Mouse (Mus musculus) CH12F3 (cell line): ENCODE results near the gene Sfn.

Experiments
- in situ Hi-C: fragments of 300-500 bp; cut with MboI; formaldehyde crosslinking; loops from 2 replicates; pipeline ENCODE4 v1.14.3; 2020; ENCODE audit warnings: low sequenced_read_pairs

Sfn gene

GRCm38 (mm10) chr4:133584059-133584951 lies 17.7 kb downstream of the Sfn start, which contains the start of gene Gpn2:
Gene Gpn2 (plus strand): TSS chr4:133584362.
- in situ Hi-C loops, result loop anchor here (10.0 kb wide), 1 partner anchor 240 kb away; no protein-coding TSS in a partner anchor

- in situ Hi-C loops, result loop anchor here (10.0 kb wide), 1 partner anchor 241 kb away; no protein-coding TSS in a partner anchor
Observed at GRCm38 (mm10) chr4:133583690-133584058, 18.3 kb downstream of the Sfn start.

- in situ Hi-C loops, result no loop called here
Observed at GRCm38 (mm10) chr4:133577983-133578382, 24.0 kb downstream of the Sfn start.

GRCm38 (mm10) chr4:133574843-133575202 lies 27.1 kb downstream of the Sfn start:
- in situ Hi-C loops, result no loop called here

DNA sequence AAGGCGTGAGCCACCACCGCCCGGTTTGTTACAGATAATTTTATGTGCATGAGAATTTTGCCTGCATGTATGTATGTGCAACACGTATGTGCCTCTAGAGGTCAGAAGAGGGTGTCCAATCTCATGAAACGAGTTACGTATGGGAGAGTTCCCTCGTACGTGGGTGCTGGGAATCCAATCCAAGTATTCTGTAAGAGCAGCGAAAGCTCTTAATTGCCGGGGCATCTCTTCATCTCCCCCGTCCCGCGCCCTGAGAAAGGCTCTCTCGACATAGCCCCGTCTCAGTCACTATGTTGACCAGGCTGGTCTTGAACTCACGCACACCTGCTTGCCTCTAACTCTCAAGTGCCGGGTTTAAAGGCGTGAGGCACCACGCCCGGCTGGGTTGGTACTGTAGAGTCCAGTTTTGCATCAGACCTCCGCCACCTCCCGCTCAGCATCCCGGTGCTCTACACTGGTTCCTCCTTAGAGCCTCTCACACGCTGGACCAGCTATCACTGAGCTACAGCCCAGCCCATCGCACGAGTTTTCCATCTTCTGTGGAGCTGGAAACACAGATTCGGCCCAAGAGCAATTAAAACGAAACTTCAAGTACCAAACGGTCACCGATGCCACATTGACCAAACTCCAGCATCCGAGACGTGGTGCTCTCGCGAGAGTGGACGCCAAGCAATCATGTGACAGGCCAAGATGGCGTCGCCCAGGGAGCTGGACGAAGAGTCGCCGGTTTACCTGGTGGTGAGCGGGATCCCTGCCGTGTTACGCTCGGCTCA lies 27.7 kb downstream of the Sfn start, which contains the start of gene Gpatch3:
Gpatch3 (plus strand) TSS at position 676 of the 773 bp plus-strand sequence.
- in situ Hi-C loops, result no loop called here

- in situ Hi-C loops, result no loop called here
Observed at GRCm38 (mm10) chr4:133570066-133570466, 31.9 kb downstream of the Sfn start.

GRCm38 (mm10) chr4:133569291-133570065 lies 32.5 kb downstream of the Sfn start:
- in situ Hi-C loops, result no loop called here

- in situ Hi-C loops, result no loop called here
Observed at GRCm38 (mm10) chr4:133567251-133567650, 34.7 kb downstream of the Sfn start.

DNA sequence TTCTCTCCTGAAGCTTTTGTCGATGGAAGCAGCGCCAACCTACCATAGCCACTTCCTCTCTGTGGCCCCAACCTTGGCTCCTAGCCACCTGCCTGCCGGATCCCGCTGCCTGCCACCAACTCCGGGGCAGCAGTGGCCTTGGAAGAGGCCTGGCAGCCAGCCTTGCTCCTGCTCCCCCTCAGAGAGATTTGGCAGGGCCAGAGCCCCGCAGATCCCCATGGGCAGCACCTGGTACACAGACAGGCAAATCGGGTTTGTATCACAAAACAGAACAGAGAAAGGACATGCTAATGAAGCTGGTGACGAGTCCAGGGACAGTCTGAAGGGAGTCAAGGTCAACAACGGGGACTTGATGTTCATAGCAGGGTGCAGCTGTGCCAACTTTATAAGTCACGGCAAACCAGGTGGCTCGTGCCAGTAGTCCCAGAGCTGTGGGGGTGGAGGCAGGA lies 38.8 kb downstream of the Sfn start:
- in situ Hi-C loops, result no loop called here

- in situ Hi-C loops, result no loop called here
Observed at GRCm38 (mm10) chr4:133561622-133562021, 40.3 kb downstream of the Sfn start.

DNA sequence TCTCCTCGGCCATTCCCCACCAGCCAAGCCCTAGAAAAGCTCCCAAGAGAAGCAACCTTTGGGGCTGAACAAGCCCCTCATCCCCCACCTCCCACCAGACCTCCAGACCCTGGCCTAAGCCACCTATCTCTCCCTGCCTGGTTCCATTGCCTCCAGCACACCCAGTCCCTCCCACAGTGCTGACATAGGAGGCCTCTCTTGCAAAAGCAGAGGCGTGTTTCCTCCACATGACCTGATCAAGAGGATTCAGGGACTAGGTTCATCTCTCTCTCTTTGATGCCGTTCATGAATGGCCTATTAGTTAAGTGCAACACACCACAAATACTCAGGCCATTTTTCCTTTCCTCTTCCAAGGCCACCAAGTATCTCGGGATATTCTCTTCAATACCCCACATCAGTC lies 42.1 kb downstream of the Sfn start:
- in situ Hi-C loops, result no loop called here

DNA sequence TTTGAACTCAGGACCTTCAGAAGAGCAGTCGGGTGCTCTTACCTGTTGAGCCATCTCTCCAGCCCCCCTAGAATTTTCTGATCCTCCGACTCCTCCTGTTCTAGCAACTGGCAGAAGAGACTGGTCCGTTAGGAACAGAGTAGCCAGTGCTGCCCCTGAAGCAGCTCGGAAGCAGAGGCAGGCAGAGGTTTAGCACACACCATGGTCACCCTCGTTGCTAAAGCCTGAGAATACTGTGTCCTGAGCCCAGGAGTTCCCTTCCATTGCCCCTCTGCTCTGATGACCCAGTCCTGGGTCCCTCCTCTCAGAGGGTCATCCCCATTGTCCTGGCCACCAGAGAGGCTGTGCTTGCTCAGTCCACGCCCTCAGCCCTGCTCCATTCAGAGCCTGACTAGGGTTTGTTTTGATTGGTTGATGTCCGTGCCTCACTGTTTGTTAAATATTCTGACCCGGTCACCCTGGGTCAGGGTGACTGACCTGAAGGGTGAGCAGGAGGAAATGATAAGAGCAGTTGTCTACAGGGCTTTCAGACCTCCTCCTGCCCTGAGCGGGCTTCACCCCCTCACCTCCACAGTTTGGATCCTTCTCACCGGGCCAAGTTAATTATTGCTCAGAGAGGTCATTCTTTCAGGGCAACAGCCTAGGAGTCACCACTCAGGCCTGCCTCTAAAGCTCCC lies 44.8 kb downstream of the Sfn start:
- in situ Hi-C loops, result no loop called here

DNA sequence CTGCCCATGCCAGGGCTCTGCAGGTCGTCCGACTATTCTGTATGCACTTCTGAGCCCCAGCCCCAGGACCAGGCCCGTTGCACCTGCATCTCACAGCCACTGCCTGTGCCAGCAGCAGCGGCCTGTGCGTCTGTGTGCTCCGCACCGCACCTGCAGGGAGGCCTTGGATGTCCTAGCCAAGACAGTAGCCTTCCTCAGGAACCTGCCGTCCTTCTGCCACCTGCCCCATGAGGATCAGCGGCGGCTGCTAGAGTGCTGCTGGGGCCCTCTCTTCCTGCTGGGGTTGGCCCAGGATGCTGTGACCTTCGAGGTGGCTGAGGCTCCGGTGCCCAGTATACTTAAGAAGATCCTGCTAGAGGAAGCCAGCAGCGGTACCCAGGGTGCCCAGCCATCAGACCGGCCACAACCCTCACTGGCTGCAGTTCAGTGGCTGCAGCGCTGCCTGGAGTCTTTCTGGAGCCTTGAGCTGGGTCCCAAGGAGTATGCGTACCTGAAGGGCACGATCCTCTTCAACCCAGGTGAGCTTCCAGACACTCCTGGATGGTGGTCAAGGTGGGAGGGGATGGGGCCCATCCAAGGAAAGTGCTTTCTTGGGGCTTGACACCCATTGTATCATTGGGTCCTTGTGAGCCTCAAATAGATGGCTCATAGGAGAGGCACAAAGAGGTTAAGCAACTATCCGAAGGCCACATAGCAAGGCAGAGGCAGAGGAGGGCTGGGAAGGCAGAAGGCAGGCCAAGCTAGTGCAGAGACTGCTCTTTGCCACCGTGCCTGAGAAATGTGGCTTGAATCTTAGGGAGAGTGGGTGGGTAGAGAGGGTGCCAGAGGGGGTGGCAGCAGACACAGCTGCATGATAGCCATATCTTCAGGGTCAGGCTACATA lies 48.3 kb downstream of the Sfn start:
- in situ Hi-C loops, result no loop called here

DNA sequence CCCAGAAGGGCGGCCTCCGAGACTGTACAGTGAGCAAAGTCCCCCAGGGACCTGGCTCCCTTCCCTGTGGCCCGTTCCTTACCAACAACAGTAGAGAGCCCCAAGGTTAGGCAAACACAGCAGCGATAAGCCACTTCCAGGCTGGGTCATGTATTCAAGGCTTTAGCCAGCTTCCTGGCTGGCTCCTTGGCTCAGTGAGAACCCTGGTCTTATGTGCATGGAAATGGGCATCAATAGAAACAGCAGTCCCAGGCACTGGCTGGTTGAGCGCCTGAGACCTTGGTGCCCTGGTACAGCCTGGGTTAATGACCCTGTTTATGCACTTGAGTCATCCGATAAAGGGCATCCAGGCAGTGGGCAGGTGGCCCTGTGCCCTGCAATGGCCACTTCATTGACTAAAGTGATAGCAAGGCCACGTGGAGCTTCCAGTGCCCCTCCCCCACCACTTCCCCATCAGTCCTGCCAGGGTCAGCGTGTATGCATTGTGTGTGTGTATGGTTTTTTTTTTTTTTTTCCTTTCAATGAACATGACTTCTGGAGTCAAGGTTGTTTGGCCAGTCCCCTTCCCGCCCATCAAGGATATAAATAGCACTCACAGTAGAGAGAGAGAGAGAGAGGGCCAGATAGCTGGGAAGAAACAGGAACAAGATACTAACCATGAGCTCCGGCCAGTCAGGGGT lies 49.1 kb downstream of the Sfn start, which contains the start of gene Nr0b2:
Nr0b2 (plus strand) TSS at position 609 of the 680 bp plus-strand sequence.
- in situ Hi-C loops, result no loop called here

DNA sequence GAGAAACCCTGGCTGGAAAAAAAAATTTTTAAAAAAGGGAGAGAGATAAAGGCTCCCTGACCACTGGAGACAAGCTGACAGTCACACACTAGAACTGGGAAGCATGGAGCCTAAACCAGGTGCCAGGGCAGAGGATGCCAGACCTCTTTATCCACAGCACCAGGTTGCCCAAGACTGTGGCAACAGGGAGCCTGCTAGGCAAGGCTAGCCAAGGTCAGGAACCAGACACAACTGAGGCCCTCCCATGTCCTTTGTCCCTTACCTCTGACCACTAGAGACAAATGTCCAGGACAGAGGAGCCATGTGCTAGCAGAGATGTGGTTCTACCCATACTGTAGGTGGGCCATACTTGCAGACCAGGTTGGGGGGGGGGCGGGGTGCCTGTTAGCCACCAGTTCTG lies 49.9 kb downstream of the Sfn start:
- in situ Hi-C loops, result no loop called here
